Mouse (Mus musculus): Measurements from ENCODE around the gene Srgap3.

- TF ChIP-seq CTCF (IDR thresholded peaks at IDR 0.05; ENCODE audit: control insufficient read depth, insufficient read depth, insufficient read length) (no peak), CEBPB (IDR thresholded peaks at IDR 0.05; ENCODE audit: low read depth) (no peak), MYOG (IDR thresholded peaks at IDR 0.05; ENCODE audit: control insufficient read depth, extremely low read depth, insufficient read length) (no peak), MAX (IDR thresholded peaks at IDR 0.05) (no peak), USF1 (IDR thresholded peaks at IDR 0.05; ENCODE audit: low read depth) (no peak), MYOD1 (IDR thresholded peaks at IDR 0.05; ENCODE audit: control insufficient read depth, insufficient read length, low read depth) (no peak)
These were observed 19.7 kb downstream of the Srgap3 start for GRCm38 (mm10) chr6:112927341-112927740.

All from C2C12 (cell line).